Mouse (Mus musculus): ENCODE measurements around the gene Itpkc.

DNA sequence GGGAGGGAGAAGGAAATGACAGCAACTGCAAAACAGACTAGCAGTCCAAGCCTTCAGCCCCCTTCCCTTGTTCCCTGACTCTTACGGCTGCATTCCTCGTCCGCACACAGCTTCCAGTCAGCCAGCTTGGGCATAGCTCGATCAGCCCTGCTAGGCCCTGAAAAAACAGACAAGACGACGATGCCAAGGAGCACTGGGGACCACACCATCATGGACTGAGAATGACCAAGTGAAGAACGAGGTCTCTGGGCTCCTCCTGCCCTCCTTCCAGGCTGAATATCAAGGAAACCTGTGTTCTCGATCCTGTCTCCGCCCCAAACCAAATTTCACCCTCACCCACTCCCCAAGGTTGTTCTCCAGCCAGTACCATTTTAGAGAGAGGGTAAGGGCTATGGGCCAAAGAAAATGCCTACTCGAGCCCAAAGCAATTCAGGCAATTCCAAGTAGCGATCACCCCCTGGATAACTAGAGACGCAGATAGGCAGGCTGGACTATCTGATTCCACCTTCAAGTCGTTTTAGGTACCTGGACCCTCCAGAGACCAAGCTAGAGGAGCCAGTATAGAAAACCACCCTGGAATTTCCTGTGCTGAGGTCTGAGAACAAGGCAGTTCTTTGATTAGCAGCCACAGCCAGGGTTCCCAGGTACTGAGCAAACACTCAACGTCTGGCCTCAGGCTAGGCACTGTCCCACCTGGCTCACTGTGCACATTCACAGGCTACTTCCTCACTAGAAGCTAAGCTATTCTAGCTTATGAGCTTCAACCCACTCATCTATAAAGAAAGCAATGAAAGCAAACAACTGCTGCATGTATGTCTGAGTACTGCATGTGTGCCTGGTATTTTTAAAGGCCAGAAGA lies 47.4 kb downstream of the Itpkc start, which contains the start of the genes Gm21983 and Mia:
- TF ChIP-seq FLI1 (IDR thresholded peaks at IDR 0.05; ENCODE audit: low read length) = no peak
- no peak for TF ChIP-seq GATA1 (IDR thresholded peaks at IDR 0.05; ENCODE audit: borderline replicate concordance, low read length)

Data from megakaryocyte, embryonic 14.5 days (primary cell).